Mouse (Mus musculus) G1E-ER4 (cell line): ENCODE data around the gene Rxylt1. TPM values are rescaled to one million over a fixed set of nuclear protein-coding genes. Genes with fewer than 3 reads are reported as not detected.

ENCODE experiments used
- GATA1 ChIP-seq: IDR thresholded peaks from one replicate; pipeline ENCODE4 v1.8.0; 2012; ENCODE audit warnings: low read length, inconsistent platforms
- polyA plus RNA-seq: library from polyadenylated mRNA; stranded (reverse); fragments of >175 nt; gene quantifications from 2 replicates; pipeline ENCODE4 v1.2.3, GENCODE M21; 2012

Gene Rxylt1
- 28.5 and 30.9 TPM in 2 replicates for polyA plus RNA-seq

DNA sequence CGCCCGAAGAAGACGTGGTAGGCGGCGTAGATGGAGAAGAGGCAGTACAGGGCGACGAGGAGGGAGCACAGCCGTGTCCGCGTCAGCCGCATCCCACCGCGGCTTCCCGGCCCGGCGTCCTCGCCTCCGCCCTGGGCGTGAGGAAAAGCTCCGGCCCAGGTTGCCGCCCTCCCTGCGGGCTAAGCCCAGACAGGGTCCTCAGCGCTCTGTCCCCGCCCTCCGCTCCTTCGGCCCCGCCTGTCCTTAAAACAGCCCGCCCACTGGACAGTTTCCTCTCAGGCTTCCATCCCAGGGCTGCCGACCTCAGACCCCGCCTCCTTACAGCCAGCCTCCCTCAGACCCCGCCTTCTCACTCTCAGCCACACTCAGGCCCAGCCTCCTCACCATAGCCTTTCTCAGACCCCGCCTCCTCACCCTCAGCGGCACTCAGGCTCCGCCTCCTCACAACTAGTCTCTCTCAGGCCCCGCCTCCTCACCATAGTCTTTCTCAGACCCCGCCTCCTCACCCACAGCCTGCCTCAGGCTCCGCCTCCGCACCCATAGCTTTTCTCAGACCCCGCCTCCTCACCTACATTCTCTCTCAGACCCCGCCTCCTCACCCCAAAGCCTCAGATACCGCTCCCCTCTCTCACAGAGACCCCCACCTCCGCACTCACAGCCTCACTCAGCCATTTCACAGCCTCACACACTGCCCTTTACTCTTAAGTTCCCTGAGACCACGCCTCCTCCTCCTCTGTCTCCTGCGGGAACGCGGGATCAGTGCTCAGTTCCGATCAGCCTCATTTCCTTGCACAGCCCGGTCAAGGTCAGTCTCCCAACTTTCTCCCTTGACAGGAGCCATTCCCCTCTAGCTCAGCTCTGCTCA, at the start of gene Rxylt1:
Gene Rxylt1, minus strand, starts transcription at position 392 of the 865 bp plus-strand sequence.
- no peak for TF ChIP-seq GATA1

DNA sequence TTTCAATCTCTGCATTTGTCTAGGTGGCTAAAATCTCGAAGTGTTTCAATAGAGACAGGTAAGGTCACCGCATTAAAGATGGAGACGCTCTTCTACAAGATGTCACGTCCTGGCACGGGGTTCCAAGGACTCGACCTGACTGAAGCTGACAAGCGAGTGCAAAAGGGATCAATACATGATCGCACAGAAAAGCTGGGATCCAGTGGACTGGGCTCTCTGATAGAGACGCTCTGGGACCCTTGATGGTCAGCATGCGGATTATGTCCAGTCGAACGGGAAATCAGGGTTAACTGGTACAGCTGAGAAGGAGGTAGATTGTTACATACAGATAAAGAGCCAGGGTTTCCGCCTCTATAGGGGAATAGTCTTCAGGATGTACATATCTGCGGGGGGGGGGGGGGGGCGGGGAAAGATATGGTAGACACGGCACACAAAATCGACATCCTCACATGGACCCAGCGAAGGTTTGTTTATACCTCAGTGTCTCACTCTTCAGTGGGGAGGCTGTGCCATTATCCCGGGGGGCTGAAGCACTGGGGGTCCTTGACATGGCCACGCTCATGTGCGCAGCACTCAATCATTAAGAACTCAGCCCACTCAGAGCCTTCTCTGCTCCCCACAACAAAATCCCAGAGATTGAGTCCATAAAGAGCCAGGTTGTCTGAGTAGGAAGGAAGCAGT, 24.3 kb upstream of the Rxylt1 start:
- TF ChIP-seq GATA1: no peak

DNA sequence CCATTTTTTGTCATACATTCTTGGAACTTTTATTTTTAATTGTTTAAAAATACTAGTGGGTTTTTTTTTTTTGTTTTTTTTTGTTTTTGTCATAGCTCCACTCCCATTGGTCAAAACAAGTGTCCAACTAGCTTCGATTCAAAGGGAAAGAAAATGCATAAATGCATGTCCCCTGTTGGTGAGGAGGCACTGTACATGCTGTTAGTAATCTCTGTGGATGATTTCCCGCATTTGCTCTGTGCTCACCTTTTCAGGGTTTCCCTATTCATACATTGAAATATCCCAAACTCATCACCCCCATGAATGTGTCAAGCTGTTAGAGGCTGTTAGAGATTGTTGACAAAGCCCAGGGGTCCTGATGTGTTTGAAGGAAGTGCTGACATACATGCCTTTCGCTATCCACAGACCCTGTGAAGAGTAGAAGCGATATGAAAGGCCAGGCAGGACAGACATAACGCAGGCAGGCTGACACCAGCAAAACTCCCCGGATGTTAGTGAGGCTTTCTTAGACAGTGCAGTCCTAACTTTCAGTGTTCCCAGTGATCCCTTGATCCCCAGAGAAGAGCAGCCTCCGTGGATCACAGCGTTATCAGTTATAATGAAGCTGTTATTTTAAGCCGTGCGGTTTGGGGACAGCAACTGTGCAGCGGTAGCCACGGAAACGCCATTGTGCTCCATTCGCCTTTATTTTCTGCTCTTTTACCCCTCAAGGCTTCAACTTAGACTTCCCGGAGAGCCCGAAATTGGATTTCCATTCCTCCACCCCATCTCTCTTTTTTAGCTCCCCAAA, 23.5 kb upstream of the Rxylt1 start:
- no peak for TF ChIP-seq GATA1

DNA sequence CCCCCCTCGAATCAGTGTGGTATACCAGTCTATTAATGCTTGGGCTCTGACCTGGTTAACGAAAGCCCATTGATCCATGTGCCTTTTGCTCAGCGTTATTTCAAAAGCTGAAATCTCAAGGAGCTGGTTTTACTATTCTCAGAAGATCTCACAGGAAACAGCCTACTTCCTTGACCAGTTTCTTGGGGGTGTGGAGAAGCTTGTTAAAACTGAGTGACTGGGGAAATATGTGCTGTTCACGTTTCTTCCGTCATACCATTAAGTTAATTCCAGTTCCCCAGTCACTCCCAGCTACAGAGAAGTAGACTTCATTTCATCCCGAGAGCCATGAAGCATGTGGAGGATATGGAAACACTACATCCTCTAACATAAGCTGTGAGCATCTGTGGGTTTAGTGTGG, 22.3 kb upstream of the Rxylt1 start:
- TF ChIP-seq GATA1: no peak

DNA sequence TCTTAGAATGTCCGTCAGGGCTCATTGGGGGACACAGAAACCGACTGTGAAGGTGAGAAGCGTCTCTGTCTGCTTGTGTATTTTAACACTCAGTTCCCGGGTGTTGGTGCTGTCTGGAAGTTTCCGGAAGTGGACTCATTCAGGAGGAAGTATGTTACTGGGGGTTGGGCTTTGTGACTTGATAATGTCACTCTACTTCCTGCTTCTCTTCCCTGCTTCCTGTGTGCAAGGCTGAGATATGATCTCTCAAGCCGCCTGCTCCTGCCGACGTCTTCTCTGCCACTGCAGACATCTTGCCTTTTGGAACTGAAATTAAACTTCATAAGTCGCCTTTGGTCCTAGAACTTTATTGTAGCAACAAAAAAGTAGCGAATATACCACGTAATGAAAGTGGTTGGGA, 19.5 kb upstream of the Rxylt1 start:
- TF ChIP-seq GATA1: no peak

DNA sequence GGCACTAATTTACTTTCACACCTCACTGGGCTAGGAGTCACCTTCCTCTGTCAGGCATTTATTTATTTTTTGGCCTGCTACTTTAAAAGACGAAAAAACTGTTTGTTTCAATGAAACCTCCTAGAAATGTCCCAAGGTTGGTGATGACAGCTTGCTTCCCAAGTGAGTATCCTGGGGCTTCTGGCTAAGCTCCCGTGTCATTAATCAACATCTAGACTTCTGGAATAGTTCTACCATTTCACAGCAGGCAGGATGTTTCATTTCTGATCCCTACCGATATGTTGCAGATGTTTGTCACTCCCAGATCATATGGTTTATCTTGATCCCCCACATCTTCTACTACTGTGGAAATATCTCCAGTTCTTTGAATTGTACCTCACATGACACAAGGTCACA, 9.5 kb upstream of the Rxylt1 start:
- no peak for TF ChIP-seq GATA1

DNA sequence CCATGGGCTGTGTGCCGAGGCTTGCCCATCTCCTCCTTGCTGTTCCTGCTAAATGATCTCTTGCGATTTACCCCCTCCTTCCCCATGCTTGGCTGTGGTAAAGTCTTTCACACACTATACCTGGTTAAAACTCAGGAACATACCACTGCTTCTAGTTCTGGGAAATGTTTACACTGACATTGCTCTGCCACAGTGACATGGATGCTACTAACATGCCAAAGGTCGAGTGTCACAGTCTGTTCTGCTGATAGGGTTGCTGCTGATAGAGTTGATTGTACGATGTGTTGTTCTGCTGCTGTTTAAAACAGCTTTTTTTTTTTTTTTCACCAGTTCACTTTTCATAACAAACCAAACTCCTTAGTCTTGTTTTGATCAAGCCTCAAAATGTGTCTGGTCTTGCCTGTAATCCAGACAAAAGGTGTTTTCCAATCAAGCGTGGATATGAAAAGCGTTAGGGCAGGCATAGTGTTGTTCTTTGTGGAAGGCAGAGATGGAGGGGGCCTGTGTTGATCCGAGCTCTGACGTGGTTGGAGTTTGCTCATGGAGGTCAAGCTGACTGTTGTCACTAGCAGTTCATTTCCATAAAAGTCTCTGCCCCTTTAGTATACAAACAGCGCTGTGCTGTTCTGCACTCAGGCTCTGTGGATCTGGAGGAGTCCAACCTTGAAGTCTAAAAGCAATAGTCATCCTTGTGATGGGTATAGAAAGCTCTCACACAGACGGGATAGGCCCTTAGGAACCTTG, 8.9 kb upstream of the Rxylt1 start:
- no peak for TF ChIP-seq GATA1

DNA sequence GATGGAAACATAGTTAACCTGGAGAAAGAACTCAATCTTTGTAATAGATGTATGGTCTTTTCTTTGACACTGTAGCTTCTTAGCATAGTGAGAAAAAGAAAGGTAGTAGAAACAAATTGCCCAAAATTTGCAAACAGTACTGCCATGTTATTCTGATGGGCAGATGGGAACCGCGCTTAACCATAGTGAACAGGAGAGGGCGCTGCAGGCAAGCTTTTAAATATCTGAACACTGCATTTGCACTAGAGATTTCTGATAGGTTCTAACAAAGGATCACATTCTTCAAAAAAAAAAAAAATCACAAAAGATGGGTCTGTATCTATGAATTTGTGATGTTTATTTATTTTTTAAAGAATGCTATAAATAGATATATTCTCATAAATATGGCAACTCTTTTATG, 8.2 kb upstream of the Rxylt1 start:
- no peak for TF ChIP-seq GATA1

DNA sequence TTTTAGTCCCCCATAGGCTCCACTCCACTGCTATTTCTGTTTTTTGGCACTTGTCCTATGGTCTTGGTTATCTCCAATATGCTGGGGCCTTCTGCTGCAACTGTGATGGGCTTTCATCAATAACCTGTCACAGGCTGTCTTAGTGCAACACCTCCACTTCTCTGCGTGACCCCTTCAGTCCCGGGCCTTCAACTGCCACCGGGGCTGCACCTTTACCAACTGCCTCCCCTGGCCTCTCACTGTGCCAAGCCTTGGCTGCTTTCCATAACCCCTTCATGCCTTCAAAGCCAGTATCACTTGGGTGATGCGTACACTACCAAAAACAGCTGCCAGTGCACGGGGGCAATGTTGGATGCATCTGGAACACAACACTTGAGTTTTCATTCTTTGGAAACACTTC, 5.5 kb upstream of the Rxylt1 start:
- no peak for TF ChIP-seq GATA1

DNA sequence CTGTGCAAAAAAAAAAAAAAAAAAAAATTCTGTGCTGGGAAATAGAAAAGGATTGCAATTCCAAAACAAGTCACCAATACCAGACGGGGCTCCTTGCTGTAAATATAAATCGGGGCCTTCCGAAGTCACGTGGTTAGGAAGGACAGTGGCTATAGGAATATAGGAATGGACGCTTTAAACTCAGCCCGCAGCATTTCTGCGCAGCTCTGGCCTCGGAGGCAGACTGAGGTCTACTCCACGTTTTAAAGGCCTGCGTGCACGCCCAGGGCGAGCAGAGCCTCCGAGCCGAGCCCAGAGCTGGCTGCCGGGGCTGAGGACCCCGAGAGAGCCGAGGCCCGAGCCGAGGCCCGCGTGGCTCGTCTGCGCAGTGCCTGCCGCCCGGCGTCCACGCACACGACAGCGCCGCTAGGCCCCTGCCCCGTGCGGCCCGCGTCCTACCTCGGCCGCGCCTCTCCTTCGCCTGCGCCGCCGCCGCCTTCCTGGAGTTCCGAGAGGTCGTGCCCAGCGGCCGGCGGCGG, 650 bp downstream of the Rxylt1 start:
- no peak for TF ChIP-seq GATA1

DNA sequence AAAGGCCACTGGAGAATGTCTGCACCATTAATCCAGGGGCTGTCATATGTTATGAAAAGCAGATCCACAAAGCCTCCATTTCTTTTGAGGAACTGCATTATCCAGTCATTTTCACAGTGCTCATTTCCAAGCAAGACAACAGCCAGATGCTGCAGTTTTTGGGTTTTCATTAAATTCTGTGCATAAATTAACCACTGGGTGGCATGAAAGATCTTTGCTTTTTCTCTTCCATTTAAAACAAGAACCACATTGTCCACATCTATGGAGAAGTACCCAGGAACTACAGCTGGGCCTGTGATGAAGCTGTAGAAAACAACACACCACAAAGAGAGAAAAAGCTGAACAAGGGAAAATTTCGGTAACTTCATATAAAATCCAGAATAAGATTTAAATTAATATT, 6.7 kb downstream of the Rxylt1 start:
- TF ChIP-seq GATA1: no peak

DNA sequence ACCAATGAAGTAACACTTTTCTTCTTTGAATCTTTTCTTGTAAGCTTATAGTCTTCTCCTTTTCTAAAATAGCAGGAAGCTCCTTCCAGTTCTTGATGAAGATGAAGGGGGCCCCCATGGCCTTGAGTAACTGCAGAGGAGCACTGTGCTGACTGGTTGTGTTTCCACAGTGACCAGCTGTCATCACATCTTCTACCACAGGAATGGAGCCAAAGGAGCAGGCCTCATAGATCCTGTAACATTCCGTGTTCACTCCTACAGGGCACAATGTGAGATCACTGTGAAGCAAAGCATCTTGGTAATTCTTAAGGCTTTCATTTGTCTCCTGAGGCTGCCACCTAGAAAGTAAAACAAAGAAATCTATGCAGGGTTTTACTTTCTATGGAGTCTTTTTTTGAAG, 15.8 kb downstream of the Rxylt1 start:
- no peak for TF ChIP-seq GATA1

DNA sequence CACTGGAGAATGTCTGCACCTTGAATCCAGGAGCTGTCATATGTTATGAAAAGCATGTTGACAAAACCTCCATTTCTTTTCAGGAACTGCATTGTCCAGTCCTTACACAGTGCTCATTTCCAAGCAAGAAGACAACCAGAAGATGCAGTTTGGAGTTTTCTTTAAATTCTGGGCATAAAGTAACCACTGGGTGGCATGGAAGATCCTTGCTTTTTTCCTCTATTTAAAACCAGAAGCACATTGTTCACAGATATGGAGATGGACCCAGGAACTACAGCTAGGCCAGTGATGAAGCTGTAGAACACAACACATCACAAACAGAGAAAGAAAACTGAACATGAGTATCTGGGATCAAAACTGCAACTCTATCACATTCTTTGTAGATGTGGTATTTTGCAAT, 28.0 kb downstream of the Rxylt1 start:
- TF ChIP-seq GATA1: no peak

DNA sequence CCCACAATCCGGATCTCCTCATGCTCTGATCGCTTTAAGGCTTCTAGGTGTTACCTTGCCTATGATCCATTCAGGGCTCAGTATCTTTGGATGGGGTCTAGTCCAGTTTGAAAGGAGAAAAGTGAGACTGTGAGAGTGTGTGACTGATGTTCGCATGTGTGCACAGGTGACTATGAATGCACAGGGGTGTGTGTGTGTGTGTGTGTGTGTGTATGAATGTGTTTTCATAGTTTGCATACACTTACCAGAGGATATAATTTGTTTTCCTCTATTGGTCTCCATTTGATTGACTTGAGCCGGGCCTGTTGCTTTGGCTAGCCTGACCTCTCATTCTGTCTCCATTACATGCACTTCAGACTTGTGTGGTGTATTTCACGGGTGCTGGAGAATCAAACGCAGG, 41.3 kb downstream of the Rxylt1 start:
- no peak for TF ChIP-seq GATA1

DNA sequence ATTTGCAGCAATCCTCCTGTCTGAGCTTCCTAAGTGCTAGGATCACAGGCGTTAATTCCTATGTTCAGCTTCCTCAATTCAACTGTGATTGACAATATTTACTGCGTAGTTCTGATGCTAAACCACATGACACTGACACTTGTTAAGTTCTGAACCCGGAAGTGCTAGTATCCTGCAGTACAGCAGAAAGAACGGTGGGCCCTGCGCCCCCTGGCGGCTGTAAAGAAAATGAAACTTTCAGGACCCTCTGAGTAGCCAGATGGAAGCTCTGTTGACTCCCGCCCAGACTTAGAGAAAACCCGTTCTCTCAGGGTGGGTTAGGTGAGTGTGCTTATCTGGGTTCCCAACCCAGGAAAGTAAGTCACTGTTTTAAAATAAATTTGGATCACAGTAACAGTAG, 42.6 kb downstream of the Rxylt1 start:
- TF ChIP-seq GATA1: no peak
